17 mouse cellular contexts compared by ENCODE assay signal in genomic region chr3:94481429-94481828, GRCm38 (mm10). TPM values are rescaled to one million over a fixed set of nuclear protein-coding genes. Genes with fewer than 3 reads are reported as not detected.
DNase-seq lines count a peak whose midpoint lies in the region; ATAC-seq lines count a peak whose summit lies in the region.
"Had no signal": no experiment of that assay in that cellular context is flagged by ENCODE, and none has a peak within 500 bp of the region (broad histone marks: within the 10 kb centered on the region; RNA-seq: fewer than 3 reads in every experiment).

No protein-coding gene starts in this region.

- H3K4me2 ChIP-seq in forebrain, embryonic 15.5 days (replicated peaks) = peak overlapping the region; percentile 86; the same call in 1 of the 2 replicates
- H3K4me2 ChIP-seq in hindbrain, embryonic 16.5 days (ENCODE audit: low read length) = no peak overlapping the region; the same call in 1 of the 2 replicates
- H3K4me2 ChIP-seq in neural tube, embryonic 15.5 days = peak overlapping the region; percentile 78; the same call in 1 of the 2 replicates
- H3K4me2 ChIP-seq: heart, embryonic 13.5 days; liver, embryonic 11.5 days had no signal

- no peak overlapping the region for H3K4me3 ChIP-seq in forebrain, embryonic 15.5 days
- no peak overlapping the region for H3K4me3 ChIP-seq in hindbrain, embryonic 16.5 days (ENCODE audit: low read length)
- H3K4me3 ChIP-seq in neural tube, embryonic 15.5 days (replicated peaks) = no peak overlapping the region
- H3K4me3 ChIP-seq: erythroblast, embryonic 14.5 days; heart, embryonic 13.5 days; megakaryocyte, embryonic 14.5 days had no signal

- 0 out of 2 replicates have a peak overlapping the region, but pooled peaks have one; percentile 19 for H3K9ac ChIP-seq in forebrain, embryonic 15.5 days (replicated peaks)
- H3K9ac ChIP-seq in hindbrain, embryonic 16.5 days (ENCODE audit: low read depth, low read length) = peak overlapping the region; percentile 20; the same call in 1 of the 2 replicates
- H3K9ac ChIP-seq in neural tube, embryonic 15.5 days (replicated peaks) = 0 out of 2 replicates have a peak overlapping the region, but pooled peaks have one; percentile 7
- H3K9ac ChIP-seq: heart, embryonic 13.5 days had no signal

- peaks cover 25% of the 10 kb centered on the region for H3K36me3 ChIP-seq in forebrain, embryonic 15.5 days
- H3K36me3 ChIP-seq in hindbrain, embryonic 16.5 days (ENCODE audit: control insufficient read depth, insufficient read depth, low read length) = no peaks in the 10 kb centered on the region; the same call in 1 of the 2 replicates
- H3K36me3 ChIP-seq in neural tube, embryonic 15.5 days = peaks cover 25% of the 10 kb centered on the region
- H3K36me3 ChIP-seq: heart, embryonic 13.5 days had no signal

- DNase-seq in gastrocnemius, postnatal 25 days = peak; percentile 33
- DNase-seq in gastrocnemius, postnatal 4 days (ENCODE audit: low spot score in 2 of 2) = no peak
- DNase-seq in layer of hippocampus, postnatal 36 days = no peak
- DNase-seq in lung, postnatal 25 days (ENCODE audit: low spot score) = no peak
- DNase-seq: cerebellum, adult 11 months; embryo, embryonic 11 days; kidney, adult 9 months had no signal

- peak overlapping the region; percentile 93 for H3K27ac ChIP-seq in forebrain, embryonic 15.5 days (replicated peaks)
- no peak overlapping the region for H3K27ac ChIP-seq in hindbrain, embryonic 16.5 days (ENCODE audit: low read depth, low read length)
- peak overlapping the region; percentile 33; the same call in 1 of the 2 replicates for H3K27ac ChIP-seq in neural tube, embryonic 15.5 days (replicated peaks)
- H3K27ac ChIP-seq: heart, embryonic 13.5 days had no signal

- H3K4me1 ChIP-seq in forebrain, embryonic 15.5 days = peaks cover 83% of the 10 kb centered on the region
- peaks cover 69% of the 10 kb centered on the region for H3K4me1 ChIP-seq in hindbrain, embryonic 16.5 days (ENCODE audit: control insufficient read depth, insufficient read depth, low read depth, low read length)
- H3K4me1 ChIP-seq in neural tube, embryonic 15.5 days = peaks cover 81% of the 10 kb centered on the region

- no peak for ATAC-seq in forebrain, embryonic 15.5 days (replicated peaks)
- ATAC-seq in hindbrain, embryonic 16.5 days = no peak
- ATAC-seq in neural tube, embryonic 15.5 days (ENCODE audit: low FRiP score) = no peak

- H3K9me3 ChIP-seq in forebrain, embryonic 15.5 days = no peaks in the 10 kb centered on the region
- H3K9me3 ChIP-seq in hindbrain, embryonic 16.5 days (ENCODE audit: control insufficient read depth, low read length) = no peaks in the 10 kb centered on the region
- H3K9me3 ChIP-seq in neural tube, embryonic 15.5 days (replicated peaks) = no peaks in the 10 kb centered on the region
- H3K9me3 ChIP-seq: heart, embryonic 13.5 days had no signal

- H3K27me3 ChIP-seq in forebrain, embryonic 15.5 days = no peaks in the 10 kb centered on the region
- no peaks in the 10 kb centered on the region for H3K27me3 ChIP-seq in hindbrain, embryonic 16.5 days (replicated peaks; ENCODE audit: control insufficient read depth, insufficient read depth, low read length)
- H3K27me3 ChIP-seq in neural tube, embryonic 15.5 days (replicated peaks) = no peaks in the 10 kb centered on the region

- 68% methylated on average over 4 of the region's 4 CpGs for WGBS in forebrain, embryonic 15.5 days
- 67% methylated on average over 4 of the region's 4 CpGs for WGBS in hindbrain, embryonic 16.5 days
- WGBS in neural tube, embryonic 15.5 days = 74% methylated on average over 4 of the region's 4 CpGs

RNA-seq across cellular contexts. Expression of gene Riiad1, which starts 1.3 kb away (rescaled TPM):
- 1 to 10 TPM; 4.6 to 4.9 TPM for total RNA-seq in gastrocnemius, postnatal 25 days (2021)
- total RNA-seq in gastrocnemius, postnatal 4 days (2021) = 1 to 10 TPM; 6.1 to 8.0 TPM
- 14.1 and 18.0 TPM in 2 replicates for polyA plus RNA-seq in forebrain, embryonic 15.5 days (2015; fragmentation: Nextera tagmentation; extraction: Ambion mirVana)
- polyA plus RNA-seq in hindbrain, embryonic 16.5 days (2015; fragmentation: Nextera tagmentation; extraction: Ambion mirVana) = 14.0 and 17.8 TPM in 2 replicates
- 14.1 and 16.1 TPM in 2 replicates for polyA plus RNA-seq in neural tube, embryonic 15.5 days (2015; fragmentation: Nextera tagmentation; extraction: Ambion mirVana)
- total RNA-seq in layer of hippocampus, postnatal 36 days (2021) = 1 to 10 TPM; 5.7 to 6.3 TPM
- total RNA-seq: hematopoietic stem cell, adult 5-6 weeks; MEL had no signal
- polyA plus RNA-seq: erythroblast, embryonic 14.5 days had no signal

RNA-seq across cellular contexts. Expression of gene Celf3, which starts 3.3 kb away (rescaled TPM):
- total RNA-seq in gastrocnemius, postnatal 25 days (2021) = not detected
- total RNA-seq in gastrocnemius, postnatal 4 days (2021) = under 1 TPM in 1 of 2 experiments, not detected in 1; 0.27 TPM
- 331 and 337 TPM in 2 replicates for polyA plus RNA-seq in forebrain, embryonic 15.5 days (2015; fragmentation: Nextera tagmentation; extraction: Ambion mirVana)
- 184 and 191 TPM in 2 replicates for polyA plus RNA-seq in hindbrain, embryonic 16.5 days (2015; fragmentation: Nextera tagmentation; extraction: Ambion mirVana)
- 157 and 210 TPM in 2 replicates for polyA plus RNA-seq in neural tube, embryonic 15.5 days (2015; fragmentation: Nextera tagmentation; extraction: Ambion mirVana)
- 100 to 1,000 TPM; 156 to 195 TPM for total RNA-seq in layer of hippocampus, postnatal 36 days (2021)
- total RNA-seq: hematopoietic stem cell, adult 5-6 weeks had no signal
- polyA plus RNA-seq: erythroblast, embryonic 14.5 days had no signal

RNA-seq across cellular contexts. Expression of gene Oaz3, which starts 37.7 kb away (rescaled TPM):
- not detected for total RNA-seq in gastrocnemius, postnatal 25 days (2021)
- not detected for total RNA-seq in gastrocnemius, postnatal 4 days (2021)
- 1.6 and 1.7 TPM in 2 replicates for polyA plus RNA-seq in forebrain, embryonic 15.5 days (2015; fragmentation: Nextera tagmentation; extraction: Ambion mirVana)
- 0.90 and 1.7 TPM in 2 replicates for polyA plus RNA-seq in hindbrain, embryonic 16.5 days (2015; fragmentation: Nextera tagmentation; extraction: Ambion mirVana)
- polyA plus RNA-seq in neural tube, embryonic 15.5 days (2015; fragmentation: Nextera tagmentation; extraction: Ambion mirVana) = 0.78 and 0.97 TPM in 2 replicates
- total RNA-seq in layer of hippocampus, postnatal 36 days (2021) = not detected
- total RNA-seq: hematopoietic stem cell, adult 5-6 weeks; left cerebral cortex, postnatal 36 days had no signal
- polyA plus RNA-seq: erythroblast, embryonic 14.5 days had no signal

RNA-seq across cellular contexts. Expression of gene Mrpl9, which starts 38.3 kb away (rescaled TPM):
- 10 to 100 TPM; 35.6 to 39.1 TPM for total RNA-seq in gastrocnemius, postnatal 25 days (2021)
- total RNA-seq in gastrocnemius, postnatal 4 days (2021) = 10 to 100 TPM; 51.7 to 53.1 TPM
- polyA plus RNA-seq in forebrain, embryonic 15.5 days (2015; fragmentation: Nextera tagmentation; extraction: Ambion mirVana) = 61.7 and 62.7 TPM in 2 replicates
- 63.7 and 64.5 TPM in 2 replicates for polyA plus RNA-seq in hindbrain, embryonic 16.5 days (2015; fragmentation: Nextera tagmentation; extraction: Ambion mirVana)
- 61.8 and 63.3 TPM in 2 replicates for polyA plus RNA-seq in neural tube, embryonic 15.5 days (2015; fragmentation: Nextera tagmentation; extraction: Ambion mirVana)
- 10 to 100 TPM; 44.7 to 45.3 TPM for total RNA-seq in layer of hippocampus, postnatal 36 days (2021)

Comparison
In these comparisons a context has a peak if more than half of its experiments do, and no peak if none do; other contexts are left out.
1. RNA of gene Celf3, which starts 3.3 kb away (total RNA-seq): 156 to 195 TPM in layer of hippocampus, postnatal 36 days; 0.27 TPM in gastrocnemius, postnatal 4 days and not detected in gastrocnemius, postnatal 25 days; every median in the first group is over 100 times any median in the second.
2. Peak in every context shown above with its lines, with median percentiles within 50 percentile points of each other: H3K9ac ChIP-seq.